Mouse (Mus musculus) liver, embryonic 14.5 days (tissue): ENCODE measurements around the gene Setx. TPM values are rescaled to one million over a fixed set of nuclear protein-coding genes. Genes with fewer than 3 reads are reported as not detected.

Experiments used
- ATAC-seq: fragments of 200-750 bp; cut with Nextera tagmentation; 2 replicates; pipeline ENCODE4 v1.8.0; 2017; ENCODE audit warnings: moderate number of reproducible peaks, mild to moderate bottlenecking, moderate library complexity; ENCODE audit not compliant: insufficient read depth
- DNase-seq, 3 experiments: peaks; one replicate each; pipeline ENCODE4 v3.0.0-alpha.2; 2012 to 2013; ENCODE audit warnings: low read depth in 3 of 3, low spot score in 3 of 3
- H3K27ac ChIP-seq: fragments of 300-500 bp; sonication (generic); 2 replicates; pipeline ENCODE4 v1.5.1; 2014; ENCODE audit warnings: moderate library complexity, mild to moderate bottlenecking, control low read depth, inconsistent platforms
- H3K27me3 ChIP-seq: fragments of 300-500 bp; sonication (generic); 2 replicates; pipeline ENCODE4 v1.6.1; 2014; ENCODE audit warnings: mild to moderate bottlenecking, low read length, moderate library complexity; ENCODE audit not compliant: control insufficient read depth, insufficient read depth
- H3K36me3 ChIP-seq: fragments of 300-500 bp; sonication (generic); replicated peaks from 2 replicates; pipeline ENCODE4 v1.6.1; 2014; ENCODE audit warnings: low read depth; ENCODE audit not compliant: control insufficient read depth, insufficient read depth
- H3K4me1 ChIP-seq, 2 experiments: fragments of 200-500 bp in 1 of 2; fragments of 300-500 bp in 1 of 2; sonication (generic) in 1 of 2; replicated peaks; 2 replicates each; pipeline ENCODE4 v1.6.1; 2012 to 2014; ENCODE audit warnings: antibody characterized with exemption in 1 of 2, inconsistent platforms in 1 of 2, low read length in 1 of 2; ENCODE audit not compliant: control insufficient read depth in 2 of 2, insufficient read depth in 2 of 2
- H3K4me2 ChIP-seq: fragments of 300-500 bp; sonication (generic); 2 replicates; pipeline ENCODE4 v1.6.1; 2014; ENCODE audit warnings: low read depth, mild to moderate bottlenecking, control low read depth, moderate library complexity
- H3K4me3 ChIP-seq, 2 experiments: fragments of 200-500 bp in 1 of 2; fragments of 300-500 bp in 1 of 2; sonication (generic) in 1 of 2; 2 replicates each; pipeline ENCODE4 v1.5.1; 2012 to 2014; ENCODE audit warnings: low read depth in 2 of 2, low read length in 2 of 2, mild to moderate bottlenecking in 2 of 2, control low read depth in 1 of 2, inconsistent platforms in 1 of 2, moderate library complexity in 1 of 2; ENCODE audit not compliant: insufficient read depth in 1 of 2
- H3K9ac ChIP-seq: fragments of 300-500 bp; sonication (generic); replicated peaks from 2 replicates; pipeline ENCODE4 v1.6.1; 2014; ENCODE audit warnings: mild to moderate bottlenecking, control low read depth, moderate library complexity
- H3K9me3 ChIP-seq: fragments of 300-500 bp; sonication (generic); 2 replicates; pipeline ENCODE4 v1.6.1; 2016; ENCODE audit warnings: low read length, mixed read lengths; ENCODE audit not compliant: control insufficient read depth
- CTCF ChIP-seq: IDR thresholded peaks from 2 replicates; pipeline ENCODE4 v1.5.1; 2016; ENCODE audit warnings: antibody characterized with exemption, low read depth, control low read depth
- EP300 ChIP-seq: IDR thresholded peaks from 2 replicates; pipeline ENCODE4 v1.6.1; 2016; ENCODE audit warnings: antibody characterized with exemption, low read depth
- whole genome bisulfite sequencing: fragments of 180-500 bp; shearing (Covaris S2); extraction: QIAGEN DNeasy Blood & Tissue Kit; methylation state at CpG from one replicate; pipeline ENCODE4 v1.1.7; 2014; ENCODE audit not compliant: insufficient replicate concordance; 5-methylcytosine and 5-hydroxymethylcytosine counted together
- polyA plus RNA-seq, 2 experiments: library from polyadenylated mRNA; depleted of rRNA in 1 of 2; stranded (reverse) in 1 of 2; unstranded in 1 of 2; fragments of >200 nt; fragmentation: Nextera tagmentation in 1 of 2; extraction: Ambion mirVana in 1 of 2; gene quantifications; 2 replicates each; pipeline versions ENCODE4 v1.2.1 to v1.2.3; 2012 to 2014

Gene Setx
- polyA plus RNA-seq, 2 experiments: 2.8 to 3.4 TPM

DNA sequence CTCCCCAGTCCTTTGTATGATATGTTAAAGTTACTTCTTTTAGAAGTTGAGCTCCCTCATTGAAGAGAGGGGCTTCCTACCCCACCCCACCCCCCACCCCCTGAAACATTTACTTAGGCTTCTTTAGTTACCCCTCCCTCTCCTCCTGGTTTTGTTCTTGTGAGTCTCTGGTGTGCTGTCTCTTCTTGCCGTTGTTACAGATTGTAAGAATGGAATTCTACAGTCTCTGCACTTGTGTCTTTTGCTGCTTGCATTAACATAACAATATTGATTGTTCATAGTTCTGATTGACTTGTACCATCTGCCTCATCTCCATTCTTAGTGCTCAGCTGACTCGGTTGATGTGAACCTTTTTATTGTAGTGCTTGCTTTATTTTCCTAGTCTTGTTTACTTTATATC, 28.0 kb downstream of the Setx start:
- Histone ChIP-seq H3K27me3 (no peaks in the 10 kb centered on the region), H3K9ac (no peak overlapping the region), H3K27ac (no peak overlapping the region), H3K4me1 (no peaks in the 10 kb centered on the region), H3K4me2 (no peak overlapping the region), H3K4me3 (no peak overlapping the region), H3K36me3 (peaks cover 2% of the 10 kb centered on the region; the same call in 1 of the 2 replicates), H3K9me3 (no peaks in the 10 kb centered on the region)
- 74% methylated on average over 2 of the region's 2 CpGs for WGBS
- TF ChIP-seq EP300 (no peak), CTCF (no peak)
- no peak for ATAC-seq
- no peak for DNase-seq

DNA sequence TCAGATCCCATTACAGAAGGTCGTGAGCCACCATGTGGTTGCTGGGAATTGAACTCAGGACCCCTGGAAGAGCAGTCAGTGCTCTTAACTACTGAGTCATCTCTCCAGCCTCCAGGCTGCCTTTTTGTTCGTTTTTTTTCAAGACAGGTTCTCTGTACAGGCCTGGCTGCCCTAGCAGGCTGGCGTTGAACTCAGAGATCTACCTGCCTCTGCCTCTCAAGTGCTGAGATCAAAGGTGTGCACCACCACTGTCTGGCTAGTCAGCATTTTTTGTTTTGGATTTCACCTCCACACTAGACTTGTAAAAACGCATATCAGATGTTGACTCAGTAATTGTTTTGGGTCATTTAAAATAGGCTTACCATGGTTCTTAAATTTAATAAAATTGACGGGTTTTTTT, 44.1 kb downstream of the Setx start:
- ATAC-seq (no peak), DNase-seq (no peak)
- H3K4me1 ChIP-seq: no peaks in the 10 kb centered on the region
- no peaks in the 10 kb centered on the region for H3K27me3 ChIP-seq
- peaks cover 12% of the 10 kb centered on the region for H3K36me3 ChIP-seq
- 69% methylated on average over 5 of the region's 5 CpGs for WGBS
- TF ChIP-seq EP300: no peak
- no peak for TF ChIP-seq CTCF
- H3K9me3 ChIP-seq: no peaks in the 10 kb centered on the region
- no peak overlapping the region for H3K4me3 ChIP-seq
- H3K27ac ChIP-seq: no peak overlapping the region
- no peak overlapping the region for H3K9ac ChIP-seq
- no peak overlapping the region for H3K4me2 ChIP-seq

DNA sequence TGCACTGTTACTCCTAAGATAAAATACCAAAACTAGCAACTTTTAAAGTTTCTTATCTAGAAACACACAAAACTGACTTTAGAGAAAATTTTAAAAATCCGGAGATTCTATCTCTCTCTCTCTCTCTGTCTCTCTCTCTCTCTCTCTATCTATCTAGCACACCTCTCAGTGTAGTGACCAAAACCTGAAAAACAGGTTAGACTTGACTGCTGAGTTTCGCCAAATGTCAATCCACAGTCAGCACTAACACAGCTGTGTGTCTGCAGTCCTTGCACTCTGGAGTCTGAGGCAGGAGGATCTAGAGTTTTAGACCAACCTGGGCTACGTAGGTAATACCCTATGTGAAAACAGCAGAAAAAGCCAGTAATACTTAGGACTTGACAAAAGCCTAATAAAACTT, 50.9 kb downstream of the Setx start:
- ATAC-seq: no peak
- 66% methylated on average over 3 of the region's 3 CpGs for WGBS

DNA sequence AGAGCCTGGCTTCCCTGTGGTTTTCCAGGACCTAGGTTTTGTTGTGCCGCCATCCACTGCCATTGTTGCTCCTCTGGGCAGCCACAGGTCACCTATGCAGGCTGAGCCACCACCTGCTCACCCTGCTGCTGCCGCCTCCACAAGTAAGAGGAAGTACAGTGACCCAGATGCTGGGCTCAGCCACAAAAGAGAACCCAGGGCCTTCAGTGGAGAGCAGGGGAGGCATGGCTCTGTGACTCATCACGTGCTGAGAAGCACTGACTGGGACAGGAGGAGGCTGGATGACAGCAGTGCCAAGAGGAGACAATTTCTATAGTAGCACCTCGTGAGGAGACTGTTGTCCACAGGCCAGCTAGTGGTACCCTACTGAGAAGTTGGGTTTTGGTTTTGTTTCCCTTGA, 55.8 kb downstream of the Setx start:
- WGBS: 48% methylated on average over 4 of the region's 4 CpGs
- H3K4me3 ChIP-seq: no peak overlapping the region
- H3K9me3 ChIP-seq: no peaks in the 10 kb centered on the region
- no peak overlapping the region for H3K9ac ChIP-seq
- H3K27me3 ChIP-seq: no peaks in the 10 kb centered on the region
- ATAC-seq (no peak), DNase-seq (no peak)
- peaks cover 13% of the 10 kb centered on the region for H3K36me3 ChIP-seq
- TF ChIP-seq EP300: no peak
- no peak for TF ChIP-seq CTCF
- no peaks in the 10 kb centered on the region for H3K4me1 ChIP-seq
- H3K4me2 ChIP-seq: no peak overlapping the region
- H3K27ac ChIP-seq: no peak overlapping the region

More for the DNA sequence above, 50.9 kb downstream of the Setx start:
- Histone ChIP-seq H3K4me1 (no peaks in the 10 kb centered on the region), H3K36me3 (peaks cover 22% of the 10 kb centered on the region), H3K4me3 (no peak overlapping the region), H3K27ac (no peak overlapping the region), H3K27me3 (no peaks in the 10 kb centered on the region), H3K4me2 (no peak overlapping the region), H3K9me3 (no peaks in the 10 kb centered on the region), H3K9ac (no peak overlapping the region)
- DNase-seq: no peak
- no peak for TF ChIP-seq EP300
- no peak for TF ChIP-seq CTCF

DNA sequence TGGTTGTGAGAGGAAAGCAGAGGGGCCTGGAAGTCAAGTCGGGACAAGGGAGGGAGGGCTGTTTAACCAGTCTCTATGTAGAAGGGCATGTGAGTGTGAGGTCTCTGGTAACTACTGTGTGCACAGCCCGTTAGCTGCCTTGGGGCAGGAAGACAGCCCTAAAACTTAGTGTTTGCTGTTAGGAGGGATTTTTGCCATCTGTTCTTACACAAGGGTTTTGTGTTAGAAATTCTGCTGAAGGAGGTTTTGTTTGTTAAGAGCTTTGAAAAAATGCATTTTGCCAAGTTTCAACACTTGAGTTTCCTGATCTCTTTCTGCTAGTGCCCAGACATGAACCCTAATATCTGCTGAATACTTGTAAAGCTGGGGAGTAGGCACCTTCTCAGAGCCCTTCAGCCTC, 57.1 kb downstream of the Setx start:
- no peak overlapping the region for H3K27ac ChIP-seq
- 69% methylated on average over 2 of the region's 2 CpGs for WGBS
- no peak overlapping the region for H3K9ac ChIP-seq
- TF ChIP-seq CTCF (no peak), EP300 (no peak)
- DNase-seq (no peak), ATAC-seq (no peak)
- no peak overlapping the region for H3K4me2 ChIP-seq
- no peaks in the 10 kb centered on the region for H3K27me3 ChIP-seq
- H3K36me3 ChIP-seq: peaks cover 13% of the 10 kb centered on the region
- no peaks in the 10 kb centered on the region for H3K9me3 ChIP-seq
- no peak overlapping the region for H3K4me3 ChIP-seq
- no peaks in the 10 kb centered on the region for H3K4me1 ChIP-seq
